Mouse (Mus musculus): ENCODE results near the gene Ptch2. TPM values are rescaled to one million over a fixed set of nuclear protein-coding genes. Genes with fewer than 3 reads are reported as not detected.

The Ptch2 gene
- polyA plus RNA-seq, 1 experiment from 2014 or later = 5.6 TPM

DNA sequence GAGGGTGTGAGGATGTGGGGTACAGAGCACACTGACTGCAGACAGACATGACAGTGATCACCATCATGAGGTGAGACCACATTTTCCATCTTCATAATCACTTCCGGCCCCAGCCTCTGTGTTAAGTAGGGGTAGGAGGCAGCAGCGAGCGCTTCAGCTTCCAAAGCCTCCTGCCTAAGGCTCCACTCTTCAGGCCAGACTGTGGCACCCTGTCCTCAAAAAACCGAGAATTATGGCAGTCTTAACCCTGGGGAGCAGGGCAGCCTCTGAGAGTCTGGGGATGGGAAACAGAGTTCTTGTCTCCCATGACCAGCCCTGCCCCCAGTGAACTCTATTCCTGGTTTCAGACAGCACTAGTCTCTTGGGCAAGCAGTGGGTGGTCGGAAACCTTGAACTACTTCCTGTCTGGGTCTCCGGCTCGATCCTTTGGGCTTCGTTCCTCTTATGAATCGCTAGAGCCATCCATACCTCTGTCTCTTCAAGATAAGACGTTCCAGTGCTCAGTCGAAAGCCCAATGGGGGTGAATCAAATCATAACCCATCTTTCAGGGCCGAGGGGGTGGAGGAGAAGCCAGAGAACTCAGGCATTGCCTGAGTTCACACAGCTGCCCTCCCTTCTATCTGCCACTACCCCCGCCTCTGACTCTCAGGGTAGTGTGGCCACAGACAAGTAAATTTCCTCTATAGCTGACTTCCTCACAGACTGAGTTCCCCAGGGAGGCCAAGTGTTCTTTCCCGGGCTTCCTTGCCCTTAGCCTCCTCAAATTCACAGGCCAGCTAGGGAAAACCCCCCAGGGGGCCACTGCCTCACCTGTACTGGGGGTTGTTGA is 28.9 kb downstream of the Ptch2 start:
- Histone ChIP-seq H3K4me2 (replicated peaks) (peak overlapping the region; percentile 20; the same call in 1 of the 2 replicates), H3K27me3 (ENCODE audit: control insufficient read depth, insufficient read depth, low read length) (no peaks in the 10 kb centered on the region)
- no peak for ATAC-seq (ENCODE audit: low FRiP score)

GRCm38 (mm10) chr4:117125348-117125909 is 29.6 kb downstream of the Ptch2 start, which contains the start of gene Btbd19:
Btbd19 (minus strand) TSS chr4:117125725.
- 28% methylated on average over 8 of the region's 8 CpGs for WGBS
- Histone ChIP-seq H3K4me1 (replicated peaks; ENCODE audit: control insufficient read depth, insufficient read depth, low read length) (peaks cover 19% of the 10 kb centered on the region), H3K4me2 (replicated peaks) (peak within 1 kb of the TSS; percentile 20; the same call in 1 of the 2 replicates), H3K4me3 (replicated peaks; ENCODE audit: low read length) (no peak within 1 kb of the TSS), H3K9me3 (ENCODE audit: control insufficient read depth, low read length) (no peaks in the 10 kb centered on the region), H3K36me3 (replicated peaks; ENCODE audit: control insufficient read depth, insufficient read depth) (peaks cover 29% of the 10 kb centered on the region), H3K9ac (peak within 1 kb of the TSS; percentile 45), H3K27me3 (ENCODE audit: control insufficient read depth, insufficient read depth, low read length) (no peaks in the 10 kb centered on the region), H3K27ac (peak within 1 kb of the TSS; percentile 73)
- peak; percentile 66 for DNase-seq (ENCODE audit: low spot score)
- peak; percentile 22 for ATAC-seq (ENCODE audit: low FRiP score)

More for the DNA sequence above, 28.9 kb downstream of the Ptch2 start:
- Histone ChIP-seq H3K4me1 (replicated peaks; ENCODE audit: control insufficient read depth, insufficient read depth, low read length) (peaks cover 24% of the 10 kb centered on the region), H3K36me3 (replicated peaks; ENCODE audit: control insufficient read depth, insufficient read depth) (peaks cover 22% of the 10 kb centered on the region), H3K27ac (peak overlapping the region; percentile 73), H3K9me3 (ENCODE audit: control insufficient read depth, low read length) (no peaks in the 10 kb centered on the region), H3K4me3 (replicated peaks; ENCODE audit: low read length) (no peak overlapping the region), H3K9ac (peak overlapping the region; percentile 45)
- no peak for DNase-seq (ENCODE audit: low spot score)
- WGBS = 71% methylated on average over 14 of the region's 14 CpGs

- H3K4me1 ChIP-seq (replicated peaks; ENCODE audit: control insufficient read depth, insufficient read depth, low read length) = peaks cover 17% of the 10 kb centered on the region
- no peak overlapping the region for H3K4me2 ChIP-seq (replicated peaks)
- H3K27ac ChIP-seq = peak overlapping the region; percentile 73
- no peak for DNase-seq (ENCODE audit: low spot score)
- H3K36me3 ChIP-seq (replicated peaks; ENCODE audit: control insufficient read depth, insufficient read depth) = peaks cover 36% of the 10 kb centered on the region
- no peaks in the 10 kb centered on the region for H3K27me3 ChIP-seq (ENCODE audit: control insufficient read depth, insufficient read depth, low read length)
- ATAC-seq (ENCODE audit: low FRiP score) = no peak
- no peaks in the 10 kb centered on the region for H3K9me3 ChIP-seq (ENCODE audit: control insufficient read depth, low read length)
- 47% methylated on average over 15 of the region's 15 CpGs for WGBS
- H3K9ac ChIP-seq = peak overlapping the region; percentile 45
- no peak overlapping the region for H3K4me3 ChIP-seq (replicated peaks; ENCODE audit: low read length)
These were observed 30.2 kb downstream of the Ptch2 start for GRCm38 (mm10) chr4:117125910-117126674.

DNA sequence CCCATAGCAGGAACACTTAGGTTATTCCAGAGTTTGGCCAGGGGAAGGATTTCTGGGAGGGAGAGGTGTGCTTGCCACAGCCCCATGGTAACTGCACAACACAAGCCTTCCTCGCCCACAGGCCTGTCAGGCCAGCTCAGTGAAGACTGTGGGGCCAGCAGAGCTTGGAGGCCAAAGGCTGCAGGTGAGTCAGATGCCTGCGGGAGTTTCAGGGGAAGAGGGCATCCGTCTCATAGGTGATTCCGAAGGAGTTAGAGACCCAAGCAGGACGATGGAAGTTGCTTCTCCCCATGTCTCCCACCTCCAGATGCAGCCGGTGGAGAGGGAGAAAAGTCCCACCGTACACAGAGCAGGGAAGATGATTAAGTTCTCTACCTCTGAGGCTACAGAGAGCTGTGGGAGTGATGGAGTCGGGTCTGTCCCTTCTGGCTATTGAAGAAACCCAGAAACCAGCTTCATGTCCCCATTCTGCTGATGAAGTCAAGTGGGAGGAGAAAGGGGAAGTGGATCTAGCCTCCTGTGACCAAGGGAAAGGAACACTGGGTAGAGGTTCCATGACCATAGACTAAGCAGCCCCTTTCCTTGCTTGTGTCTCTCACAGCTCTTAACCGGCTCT is 30.9 kb downstream of the Ptch2 start, which contains the start of gene Tctex1d4:
TSS of gene Tctex1d4 (plus strand) at position 120 of the 616 bp plus-strand sequence.
- DNase-seq (ENCODE audit: low spot score) (no peak), ATAC-seq (ENCODE audit: low FRiP score) (no peak)
- 81% methylated on average over 9 of the region's 9 CpGs for WGBS
- no peak within 1 kb of the TSS for H3K4me2 ChIP-seq (replicated peaks)
- peak within 1 kb of the TSS; percentile 45 for H3K9ac ChIP-seq
- peaks cover 17% of the 10 kb centered on the region for H3K4me1 ChIP-seq (replicated peaks; ENCODE audit: control insufficient read depth, insufficient read depth, low read length)
- H3K4me3 ChIP-seq (replicated peaks; ENCODE audit: low read length) = no peak within 1 kb of the TSS
- H3K9me3 ChIP-seq (ENCODE audit: control insufficient read depth, low read length) = no peaks in the 10 kb centered on the region
- peaks cover 37% of the 10 kb centered on the region for H3K36me3 ChIP-seq (replicated peaks; ENCODE audit: control insufficient read depth, insufficient read depth)
- H3K27me3 ChIP-seq (ENCODE audit: control insufficient read depth, insufficient read depth, low read length) = no peaks in the 10 kb centered on the region
- peak within 1 kb of the TSS; percentile 73 for H3K27ac ChIP-seq

DNA sequence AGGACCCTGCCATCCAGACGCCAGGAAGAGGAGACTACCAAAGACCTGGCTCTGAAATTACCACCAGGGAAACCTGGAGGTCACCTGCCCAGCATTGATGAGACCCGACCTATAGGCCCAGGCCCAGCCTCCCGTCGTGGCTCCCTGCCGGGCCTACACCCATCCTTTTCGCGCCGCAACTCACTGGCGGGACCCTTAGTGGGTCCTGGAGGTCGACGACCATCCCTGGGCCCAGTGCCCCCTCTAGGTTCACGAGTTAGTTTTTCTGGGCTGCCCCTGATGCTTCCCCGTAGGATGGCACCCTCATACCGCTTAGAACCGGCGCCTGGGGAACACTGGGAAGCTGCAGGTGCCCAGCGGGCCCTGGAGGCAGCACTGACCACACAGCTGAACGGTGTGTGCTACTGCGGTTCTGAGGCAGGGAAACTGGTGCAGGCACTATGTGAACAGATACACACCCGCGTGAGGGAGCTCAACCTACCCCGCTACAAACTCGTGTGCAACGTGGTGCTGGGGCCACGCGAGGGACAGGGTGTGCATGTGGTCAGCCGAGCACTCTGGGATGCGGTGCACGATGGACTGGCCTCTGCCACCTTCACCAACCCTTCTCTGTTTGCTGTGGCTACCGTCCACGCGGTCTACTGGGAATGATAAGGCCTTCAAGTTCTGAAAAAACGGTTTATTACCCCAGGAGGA is 32.3 kb downstream of the Ptch2 start:
- no peak for ATAC-seq (ENCODE audit: low FRiP score)
- Histone ChIP-seq H3K36me3 (replicated peaks; ENCODE audit: control insufficient read depth, insufficient read depth) (peaks cover 37% of the 10 kb centered on the region), H3K27me3 (ENCODE audit: control insufficient read depth, insufficient read depth, low read length) (no peaks in the 10 kb centered on the region), H3K9me3 (ENCODE audit: control insufficient read depth, low read length) (no peaks in the 10 kb centered on the region), H3K4me3 (replicated peaks; ENCODE audit: low read length) (no peak overlapping the region), H3K9ac (no peak overlapping the region), H3K4me1 (replicated peaks; ENCODE audit: control insufficient read depth, insufficient read depth, low read length) (peaks cover 28% of the 10 kb centered on the region), H3K27ac (no peak overlapping the region), H3K4me2 (replicated peaks) (no peak overlapping the region)
- 92% methylated on average over 33 of the region's 33 CpGs for WGBS
- no peak for DNase-seq (ENCODE audit: low spot score)

DNA sequence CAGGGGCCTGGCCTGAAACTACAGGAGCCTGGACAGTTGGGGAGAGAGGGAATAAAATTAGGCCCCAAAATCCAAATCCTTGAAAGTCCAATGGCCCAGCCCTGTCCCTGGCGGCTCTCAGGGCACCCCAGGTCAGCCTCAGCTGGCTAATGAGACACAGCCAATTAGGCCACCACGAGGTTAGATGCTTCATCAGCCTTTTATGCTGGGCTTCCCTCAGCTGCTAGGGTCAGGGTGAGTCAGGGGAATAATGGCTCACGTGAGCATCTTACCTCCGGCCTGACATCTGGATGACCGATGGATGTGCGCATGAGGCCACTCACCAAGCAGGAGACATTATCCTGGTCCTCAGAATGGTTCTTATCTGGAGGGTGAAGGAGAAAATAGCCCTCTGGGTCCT is 34.9 kb downstream of the Ptch2 start:
- Histone ChIP-seq H3K27me3 (ENCODE audit: control insufficient read depth, insufficient read depth, low read length) (no peaks in the 10 kb centered on the region), H3K9me3 (ENCODE audit: control insufficient read depth, low read length) (no peaks in the 10 kb centered on the region), H3K27ac (no peak overlapping the region), H3K9ac (no peak overlapping the region; the same call in 1 of the 2 replicates), H3K36me3 (replicated peaks; ENCODE audit: control insufficient read depth, insufficient read depth) (peaks cover 37% of the 10 kb centered on the region), H3K4me3 (replicated peaks; ENCODE audit: low read length) (no peak overlapping the region), H3K4me1 (replicated peaks; ENCODE audit: control insufficient read depth, insufficient read depth, low read length) (peaks cover 21% of the 10 kb centered on the region), H3K4me2 (replicated peaks) (no peak overlapping the region)
- DNase-seq (ENCODE audit: low spot score) (no peak), ATAC-seq (ENCODE audit: low FRiP score) (no peak)
- WGBS = 29% methylated on average over 6 of the region's 6 CpGs

GRCm38 (mm10) chr4:117131198-117131597 is 35.3 kb downstream of the Ptch2 start:
- peak overlapping the region; percentile 85; the same call in 1 of the 2 replicates for H3K4me2 ChIP-seq (replicated peaks)
- H3K4me1 ChIP-seq (replicated peaks; ENCODE audit: control insufficient read depth, insufficient read depth, low read length) = peaks cover 19% of the 10 kb centered on the region
- no peak overlapping the region for H3K9ac ChIP-seq

DNA sequence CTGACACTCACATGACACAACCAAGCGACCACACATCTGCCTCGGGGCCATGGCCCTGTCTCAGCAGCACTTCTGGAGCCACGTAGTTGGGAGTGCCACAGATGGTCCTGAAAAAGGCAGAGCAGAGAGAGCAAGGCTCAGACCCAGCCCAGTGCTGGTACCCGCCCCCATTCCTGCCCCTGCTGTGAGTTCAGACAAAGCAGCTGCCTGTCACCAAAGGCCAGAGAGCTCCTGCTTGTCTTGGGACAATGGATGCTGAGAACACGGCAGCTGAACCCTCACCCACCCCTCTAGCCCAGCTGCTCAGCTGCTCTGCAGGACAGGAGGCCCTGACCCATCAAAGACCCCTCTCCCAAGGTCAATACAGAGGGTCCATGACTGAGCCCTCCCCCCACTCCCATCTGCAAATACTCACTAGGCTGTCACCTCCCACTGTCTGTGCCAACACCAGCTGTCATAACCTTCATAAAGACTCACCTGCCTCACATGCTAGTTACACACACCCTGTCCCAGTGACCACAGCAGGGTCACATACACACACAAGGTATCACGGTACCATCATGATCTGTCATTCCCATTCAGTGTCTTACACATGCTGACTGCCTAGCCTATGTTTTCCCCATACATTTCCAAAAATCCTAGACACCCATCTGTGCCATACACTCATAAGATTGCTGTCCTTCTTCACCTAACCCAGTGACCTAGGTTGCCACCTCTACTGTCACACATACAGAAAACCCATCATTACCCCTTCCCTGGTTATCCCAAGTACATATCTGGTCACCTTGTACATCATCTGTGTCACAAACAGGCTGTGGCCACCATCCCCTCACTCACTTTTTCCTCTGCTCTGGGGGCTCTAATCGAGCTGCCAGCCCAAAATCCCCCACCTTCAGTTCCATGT is 36.3 kb downstream of the Ptch2 start:
- Histone ChIP-seq H3K4me1 (replicated peaks; ENCODE audit: control insufficient read depth, insufficient read depth, low read length) (peaks cover 19% of the 10 kb centered on the region), H3K36me3 (replicated peaks; ENCODE audit: control insufficient read depth, insufficient read depth) (peaks cover 37% of the 10 kb centered on the region), H3K27me3 (ENCODE audit: control insufficient read depth, insufficient read depth, low read length) (no peaks in the 10 kb centered on the region), H3K27ac (0 out of 2 replicates have a peak overlapping the region, but pooled peaks have one; percentile 0), H3K9ac (peak overlapping the region; percentile 87), H3K4me2 (replicated peaks) (peak overlapping the region; percentile 85), H3K9me3 (ENCODE audit: control insufficient read depth, low read length) (no peaks in the 10 kb centered on the region), H3K4me3 (replicated peaks; ENCODE audit: low read length) (peak overlapping the region; percentile 89)
- 5% methylated on average over 7 of the region's 7 CpGs for WGBS
- DNase-seq (ENCODE audit: low spot score) (no peak), ATAC-seq (ENCODE audit: low FRiP score) (no peak)

More at GRCm38 (mm10) chr4:117131198-117131597, 35.3 kb downstream of the Ptch2 start:
- WGBS = 49% methylated on average over 6 of the region's 6 CpGs
- Histone ChIP-seq H3K9me3 (ENCODE audit: control insufficient read depth, low read length) (no peaks in the 10 kb centered on the region), H3K4me3 (replicated peaks; ENCODE audit: low read length) (no peak overlapping the region), H3K27me3 (ENCODE audit: control insufficient read depth, insufficient read depth, low read length) (no peaks in the 10 kb centered on the region), H3K36me3 (replicated peaks; ENCODE audit: control insufficient read depth, insufficient read depth) (peaks cover 37% of the 10 kb centered on the region), H3K27ac (no peak overlapping the region)
- ATAC-seq (ENCODE audit: low FRiP score) (no peak), DNase-seq (ENCODE audit: low spot score) (no peak)

Measured in hindbrain, embryonic 14.5 days (tissue).